Mouse (Mus musculus): ENCODE measurements at regions not wholly inside any gene's neighbourhood (a gene's known extent, or its start where the extent isn't known, plus 50 kb on each side); places are given as distances from the start of the nearest gene placed in this dataset.

DNA sequence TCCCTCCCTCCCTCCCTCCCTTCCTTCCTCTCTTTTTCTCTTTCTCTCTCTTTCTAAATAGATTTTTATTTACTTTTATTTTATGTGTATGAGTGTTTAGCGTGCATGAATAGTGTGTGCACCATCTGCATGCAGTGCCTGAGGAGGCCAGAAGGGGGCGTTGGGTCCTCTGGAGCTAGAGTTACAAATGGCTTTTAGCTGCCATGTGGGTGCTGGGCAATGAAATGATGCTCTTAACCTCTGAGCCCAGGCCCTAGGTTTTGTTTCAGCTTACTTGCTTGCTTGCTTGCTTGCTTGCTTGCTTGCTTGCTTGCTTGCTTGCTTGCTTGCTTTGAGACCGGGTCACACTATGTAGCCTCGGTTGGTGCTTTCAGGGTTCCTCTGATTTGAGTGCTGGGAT lies 56.4 kb upstream of the Tox2 start:
- Histone ChIP-seq H3K9me3 (ENCODE audit: control insufficient read depth, insufficient read depth, low read depth, low read length) (no peaks in the 10 kb centered on the region), H3K27ac (ENCODE audit: insufficient read depth, low read depth, low read length, poor library complexity, severe bottlenecking) (no peak overlapping the region), H3K9ac (ENCODE audit: insufficient read depth, low read depth, low read length, poor library complexity, severe bottlenecking) (no peak overlapping the region), H3K4me1 (ENCODE audit: control insufficient read depth in 2 of 2, insufficient read depth in 2 of 2, low read length in 2 of 2, poor library complexity in 1 of 2) (no peaks in the 10 kb centered on the region), H3K36me3 (ENCODE audit: control insufficient read depth, insufficient read depth, low read length, poor library complexity, severe bottlenecking) (no peaks in the 10 kb centered on the region), H3K4me3 (ENCODE audit: insufficient read depth in 1 of 2, low read depth in 1 of 2, low read length in 2 of 2, poor library complexity in 1 of 2, severe bottlenecking in 1 of 2) (no peak overlapping the region)
- DNase-seq (ENCODE audit: low read depth, low spot score), result peak; percentile 39
- TF ChIP-seq ZNF384 (IDR thresholded peaks at IDR 0.05; ENCODE audit: low read depth, low read length) (no peak), ZC3H11A (IDR thresholded peaks at IDR 0.05; ENCODE audit: borderline replicate concordance, low read depth, low read length) (no peak), HCFC1 (IDR thresholded peaks at IDR 0.05; ENCODE audit: borderline replicate concordance, insufficient read depth, low read length) (no peak), CHD2 (IDR thresholded peaks at IDR 0.05; ENCODE audit: low read depth, low read length) (no peak), MAFK (IDR thresholded peaks at IDR 0.05; ENCODE audit: insufficient read depth, low read depth, low read length) (no peak)
- in situ Hi-C loops (cut with MboI; ENCODE audit: low sequenced_read_pairs in 2 of 2, unreplicated experiment in 2 of 2), result no loop called here

DNA sequence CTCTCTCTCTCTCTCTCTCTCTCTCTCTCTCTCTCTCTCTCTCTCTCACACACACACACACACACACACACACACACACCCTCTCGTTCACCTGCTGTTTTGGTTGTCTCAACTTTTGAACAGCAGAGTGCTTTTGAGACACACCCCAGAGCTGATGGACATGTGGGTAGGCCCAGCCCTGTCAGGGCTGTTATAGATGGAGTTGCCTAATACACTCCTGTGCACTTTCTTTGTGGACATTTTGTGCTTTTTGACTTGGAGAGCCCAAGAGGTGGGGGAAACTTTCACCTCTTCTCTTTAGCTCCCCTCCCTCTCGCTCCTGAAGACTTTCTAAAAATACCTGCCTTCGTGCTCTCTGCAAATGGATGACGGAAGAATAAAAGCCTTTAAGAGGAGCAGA lies 55.5 kb upstream of the Tox2 start:
- in situ Hi-C loops (cut with MboI; ENCODE audit: low sequenced_read_pairs in 2 of 2, unreplicated experiment in 2 of 2), result no loop called here
- Histone ChIP-seq H3K9me3 (ENCODE audit: control insufficient read depth, insufficient read depth, low read depth, low read length) (no peaks in the 10 kb centered on the region), H3K4me1 (ENCODE audit: control insufficient read depth in 2 of 2, insufficient read depth in 2 of 2, low read length in 2 of 2, poor library complexity in 1 of 2) (no peaks in the 10 kb centered on the region), H3K4me3 (ENCODE audit: insufficient read depth in 1 of 2, low read depth in 1 of 2, low read length in 2 of 2, poor library complexity in 1 of 2, severe bottlenecking in 1 of 2) (no peak overlapping the region), H3K27ac (ENCODE audit: insufficient read depth, low read depth, low read length, poor library complexity, severe bottlenecking) (no peak overlapping the region), H3K9ac (ENCODE audit: insufficient read depth, low read depth, low read length, poor library complexity, severe bottlenecking) (no peak overlapping the region), H3K36me3 (ENCODE audit: control insufficient read depth, insufficient read depth, low read length, poor library complexity, severe bottlenecking) (no peaks in the 10 kb centered on the region)
- no peak for TF ChIP-seq ZNF384 (IDR thresholded peaks at IDR 0.05; ENCODE audit: low read depth, low read length)
- TF ChIP-seq HCFC1 (IDR thresholded peaks at IDR 0.05; ENCODE audit: borderline replicate concordance, insufficient read depth, low read length), result no peak
- DNase-seq (ENCODE audit: low read depth, low spot score), result no peak

DNA sequence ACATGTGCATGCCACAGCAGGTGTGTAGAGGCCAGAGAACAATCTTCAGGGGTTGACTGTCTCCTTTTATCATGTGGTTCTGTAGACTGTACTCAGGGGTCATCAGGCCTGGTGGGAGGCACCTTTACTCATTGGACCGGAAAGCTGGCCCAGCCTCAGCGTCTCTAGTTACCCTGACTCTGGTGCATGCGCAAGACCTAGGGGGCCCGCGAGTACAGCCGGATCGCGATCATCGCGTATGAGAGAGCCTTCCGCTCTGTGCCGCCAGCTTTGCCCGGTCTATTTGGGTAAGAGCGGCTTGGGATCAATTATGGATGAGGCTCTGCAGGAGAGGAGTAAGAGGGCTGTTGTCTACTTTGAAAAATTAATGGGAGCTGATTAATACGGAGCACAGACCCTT lies 51.9 kb upstream of the Tox2 start:
- no peak for TF ChIP-seq CHD2 (IDR thresholded peaks at IDR 0.05; ENCODE audit: low read depth, low read length)
- TF ChIP-seq ZNF384 (IDR thresholded peaks at IDR 0.05; ENCODE audit: low read depth, low read length), result no peak
- TF ChIP-seq MAFK (IDR thresholded peaks at IDR 0.05; ENCODE audit: insufficient read depth, low read depth, low read length), result no peak
- no peak for TF ChIP-seq HCFC1 (IDR thresholded peaks at IDR 0.05; ENCODE audit: borderline replicate concordance, insufficient read depth, low read length)
- no peak for TF ChIP-seq ZC3H11A (IDR thresholded peaks at IDR 0.05; ENCODE audit: borderline replicate concordance, low read depth, low read length)
- no peak for DNase-seq (ENCODE audit: low read depth, low spot score)
- H3K27ac ChIP-seq (ENCODE audit: insufficient read depth, low read depth, low read length, poor library complexity, severe bottlenecking), result no peak overlapping the region; the same call in 1 of the 2 replicates
- no peaks in the 10 kb centered on the region for H3K9me3 ChIP-seq (ENCODE audit: control insufficient read depth, insufficient read depth, low read depth, low read length)
- peak overlapping the region; percentile 27; the same call in 1 of the 2 replicates for H3K9ac ChIP-seq (ENCODE audit: insufficient read depth, low read depth, low read length, poor library complexity, severe bottlenecking)
- H3K36me3 ChIP-seq (ENCODE audit: control insufficient read depth, insufficient read depth, low read length, poor library complexity, severe bottlenecking), result no peaks in the 10 kb centered on the region
- 0 out of 4 replicates have a peak overlapping the region, but pooled peaks of 1 of the 2 experiments have one; percentile 18 for H3K4me3 ChIP-seq (ENCODE audit: insufficient read depth in 1 of 2, low read depth in 1 of 2, low read length in 2 of 2, poor library complexity in 1 of 2, severe bottlenecking in 1 of 2)
- in situ Hi-C loops (cut with MboI; ENCODE audit: low sequenced_read_pairs in 2 of 2, unreplicated experiment in 2 of 2), result no loop called here
- H3K4me1 ChIP-seq (ENCODE audit: control insufficient read depth in 2 of 2, insufficient read depth in 2 of 2, low read length in 2 of 2, poor library complexity in 1 of 2), result no peaks in the 10 kb centered on the region

DNA sequence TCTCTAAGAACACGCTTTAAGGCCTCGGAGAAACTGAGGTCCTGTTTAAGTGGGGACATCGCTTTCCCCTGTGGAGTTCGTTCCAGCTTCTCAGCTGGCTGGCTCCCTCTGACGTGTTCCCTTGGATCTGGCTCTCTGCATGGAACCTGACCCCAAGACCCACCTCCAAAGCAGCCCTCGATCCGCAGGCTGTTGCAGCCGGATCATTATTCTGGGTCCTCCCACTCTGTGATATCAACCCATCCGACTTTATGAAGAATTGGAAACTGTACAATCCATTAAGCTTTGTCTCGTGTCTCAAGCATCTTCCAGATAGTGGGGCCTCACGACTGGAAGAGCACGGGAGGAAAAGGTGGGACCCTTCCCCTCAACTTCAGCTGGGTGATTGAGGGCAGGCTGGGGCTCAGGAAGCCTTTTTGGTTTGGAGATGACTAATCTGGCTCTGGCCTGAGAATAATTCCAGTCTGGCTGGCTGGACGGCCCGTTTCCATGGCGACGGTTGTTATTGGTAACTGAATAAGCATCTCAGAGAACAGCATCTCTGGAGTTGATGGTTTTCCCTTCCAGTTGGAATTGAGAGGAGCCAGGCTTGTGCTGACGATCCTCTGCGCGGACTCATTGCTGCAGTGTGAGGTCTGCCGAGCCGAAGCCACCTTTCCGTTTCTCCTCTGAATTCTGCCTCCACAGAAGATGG lies 50.4 kb upstream of the Tox2 start:
- no peak for TF ChIP-seq MAFK (IDR thresholded peaks at IDR 0.05; ENCODE audit: insufficient read depth, low read depth, low read length)
- no peak for TF ChIP-seq CHD2 (IDR thresholded peaks at IDR 0.05; ENCODE audit: low read depth, low read length)
- no peak for TF ChIP-seq HCFC1 (IDR thresholded peaks at IDR 0.05; ENCODE audit: borderline replicate concordance, insufficient read depth, low read length)
- no peak for TF ChIP-seq ZNF384 (IDR thresholded peaks at IDR 0.05; ENCODE audit: low read depth, low read length)
- in situ Hi-C loops (cut with MboI; ENCODE audit: low sequenced_read_pairs in 2 of 2, unreplicated experiment in 2 of 2), result no loop called here

More for the DNA sequence above, 50.4 kb upstream of the Tox2 start:
- H3K4me1 ChIP-seq (ENCODE audit: control insufficient read depth in 2 of 2, insufficient read depth in 2 of 2, low read length in 2 of 2, poor library complexity in 1 of 2), result no peaks in the 10 kb centered on the region
- peak; percentile 21 for DNase-seq (ENCODE audit: low read depth, low spot score)
- no peak overlapping the region for H3K27ac ChIP-seq (ENCODE audit: insufficient read depth, low read depth, low read length, poor library complexity, severe bottlenecking)
- no peaks in the 10 kb centered on the region for H3K9me3 ChIP-seq (ENCODE audit: control insufficient read depth, insufficient read depth, low read depth, low read length)
- no peak overlapping the region for H3K9ac ChIP-seq (ENCODE audit: insufficient read depth, low read depth, low read length, poor library complexity, severe bottlenecking)
- no peak overlapping the region for H3K4me3 ChIP-seq (ENCODE audit: insufficient read depth in 1 of 2, low read depth in 1 of 2, low read length in 2 of 2, poor library complexity in 1 of 2, severe bottlenecking in 1 of 2)
- no peaks in the 10 kb centered on the region for H3K36me3 ChIP-seq (ENCODE audit: control insufficient read depth, insufficient read depth, low read length, poor library complexity, severe bottlenecking)
